Mouse (Mus musculus): Measurements from ENCODE around the gene Sec14l4.

GRCm38 (mm10) chr11:3999547-3999946 lies 31.7 kb upstream of the Sec14l4 start:
- TF ChIP-seq CTCF (IDR thresholded peaks at IDR 0.05; ENCODE audit: low read depth, low read length) (no peak), EP300 (IDR thresholded peaks at IDR 0.05; ENCODE audit: insufficient read depth, low read depth, low read length) (no peak), POLR2A (IDR thresholded peaks at IDR 0.05; ENCODE audit: insufficient read depth, low read length) (no peak)
